Comparison of ENCODE assay signal across 13 mouse cellular contexts in the genomic region with DNA sequence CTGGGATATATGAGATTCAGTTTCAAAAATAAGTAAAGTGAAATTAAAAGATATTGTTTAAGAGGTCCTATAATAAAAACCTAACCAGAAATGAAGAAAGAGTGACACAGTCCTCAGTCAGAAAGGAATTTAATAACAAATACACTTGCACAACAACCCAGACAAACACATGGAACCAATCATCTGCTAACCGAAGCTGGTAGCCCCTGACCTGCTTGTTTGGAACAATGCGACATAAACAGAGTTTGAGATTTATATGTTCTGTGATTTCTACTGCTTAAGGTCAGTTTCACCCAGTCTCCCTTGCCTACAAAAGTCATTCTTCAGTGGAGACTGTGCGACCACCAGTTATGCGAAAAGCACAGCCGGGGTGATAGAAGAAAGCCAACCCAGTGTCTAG.
"Had no signal": no experiment of that assay in that cellular context is flagged by ENCODE, and none has a peak within 500 bp of the region (broad histone marks: within the 10 kb centered on the region; RNA-seq: fewer than 3 reads in every experiment).

No protein-coding gene starts in this region.

- H3K9ac ChIP-seq: liver, embryonic 15.5 days; lung, embryonic 14.5 days; neural tube, embryonic 12.5 days; stomach, embryonic 15.5 days had no signal

- H3K9me3 ChIP-seq: liver, embryonic 15.5 days; megakaryocyte, embryonic 14.5 days; neural tube, embryonic 12.5 days; stomach, embryonic 15.5 days had no signal

- H3K4me1 ChIP-seq: liver, embryonic 15.5 days; megakaryocyte, embryonic 14.5 days; neural tube, embryonic 12.5 days had no signal

- H3K27ac ChIP-seq: liver, embryonic 15.5 days; macrophage; neural tube, embryonic 12.5 days; stomach, embryonic 15.5 days had no signal

- H3K27me3 ChIP-seq: liver, embryonic 15.5 days; megakaryocyte, embryonic 14.5 days; neural tube, embryonic 12.5 days; stomach, embryonic 15.5 days had no signal

- DNase-seq: kidney, adult 11 months; kidney, adult 9 months; kidney, postnatal 14 days; left cerebral cortex, postnatal 4 days; lung, embryonic 14.5 days; thymus, adult 2 months; thymus, postnatal 25 days had no signal

- H3K36me3 ChIP-seq: liver, embryonic 15.5 days; neural tube, embryonic 12.5 days; stomach, embryonic 15.5 days had no signal

- H3K4me3 ChIP-seq: liver, embryonic 15.5 days; megakaryocyte, embryonic 14.5 days; neural tube, embryonic 12.5 days; stomach, embryonic 15.5 days had no signal

- H3K4me2 ChIP-seq: liver, embryonic 11.5 days; liver, embryonic 15.5 days; lung, embryonic 14.5 days; neural tube, embryonic 12.5 days; stomach, embryonic 15.5 days had no signal
